Mouse (Mus musculus) lung, adult 2 months (tissue): ENCODE results near the gene Nkx2-5.

Experiments used
- CTCF ChIP-seq: fragments of 200-500 bp; IDR thresholded peaks from 2 replicates; pipeline ENCODE4 v1.5.1; 2011; ENCODE audit warnings: mild to moderate bottlenecking, low read length, control low read depth; ENCODE audit not compliant: insufficient read depth
- POLR2A ChIP-seq: fragments of 200-500 bp; IDR thresholded peaks from 2 replicates; pipeline ENCODE4 v1.6.1; 2011; ENCODE audit warnings: low read depth, mild to moderate bottlenecking, control low read depth, low read length, borderline replicate concordance; ENCODE audit errors: extremely low read depth

GRCm38 (mm10) chr17:26797379-26798128, 47.3 kb downstream of the Nkx2-5 start:
- TF ChIP-seq CTCF (no peak), POLR2A (no peak)
